Mouse (Mus musculus) urinary bladder, adult 18-20 months (tissue): Measurements from ENCODE around the gene Alkbh6.
A peak's percentile ranks its signal among the peaks of the same experiment; 100 is the strongest.

Source experiments
- DNase-seq, 2 experiments: peaks; one replicate each; pipeline ENCODE4 v3.0.0; 2022; ENCODE audit warnings: low spot score in 2 of 2, mixed read lengths in 2 of 2

The Alkbh6 gene

DNA sequence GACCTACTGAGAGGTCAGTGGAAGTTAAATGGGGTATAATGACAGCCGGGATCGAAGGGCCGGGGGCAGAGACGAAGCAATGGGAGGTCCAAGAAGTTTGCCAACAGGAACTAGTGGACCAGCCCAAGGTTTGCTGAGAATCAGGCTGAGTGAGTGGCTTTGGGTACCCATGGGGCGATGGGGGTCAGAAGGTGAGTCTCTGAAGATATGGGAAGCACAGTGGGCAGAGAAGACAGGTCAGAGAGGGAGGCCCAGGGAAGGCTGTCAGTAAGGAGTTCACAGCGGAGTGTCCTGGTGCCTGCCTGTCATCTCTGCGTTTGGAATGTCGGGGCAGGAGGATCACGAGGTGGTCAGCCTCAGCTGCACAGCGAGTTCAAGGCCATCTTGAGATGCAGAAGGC, 19.9 kb downstream of the Alkbh6 start:
- no peak for DNase-seq

GRCm38 (mm10) chr7:30331887-30332286, 23.4 kb downstream of the Alkbh6 start:
- DNase-seq: no peak

GRCm38 (mm10) chr7:30332622-30333259, 24.2 kb downstream of the Alkbh6 start:
- no peak for DNase-seq

- DNase-seq: no peak
Measured at GRCm38 (mm10) chr7:30333436-30333835, 24.9 kb downstream of the Alkbh6 start.

GRCm38 (mm10) chr7:30334563-30334962, 26.0 kb downstream of the Alkbh6 start:
- DNase-seq: no peak

GRCm38 (mm10) chr7:30335688-30336087, 27.2 kb downstream of the Alkbh6 start:
- no peak for DNase-seq

DNA sequence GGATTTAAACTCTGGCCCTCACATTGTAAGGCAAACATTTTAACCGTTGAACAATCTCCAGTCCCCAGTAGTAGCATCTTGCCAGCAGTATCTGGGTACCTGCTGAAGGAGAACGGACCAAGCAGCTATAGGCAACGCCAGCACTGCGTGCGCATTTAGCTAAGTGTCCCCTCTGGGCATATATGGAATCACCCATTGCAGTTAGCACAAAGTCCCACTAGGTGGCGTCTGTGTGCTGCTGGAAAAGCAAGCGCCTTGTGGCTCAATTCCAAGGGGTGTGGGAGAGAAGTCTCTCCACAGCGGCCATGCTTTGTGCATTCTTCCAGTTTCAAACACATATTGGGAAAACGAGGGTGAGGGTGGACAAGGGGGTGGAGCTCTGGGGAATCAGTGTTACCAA, 27.9 kb downstream of the Alkbh6 start:
- DNase-seq: peak; percentile 53 to 56

- no peak for DNase-seq
Measured at GRCm38 (mm10) chr7:30339432-30340109, 31.1 kb downstream of the Alkbh6 start.

DNA sequence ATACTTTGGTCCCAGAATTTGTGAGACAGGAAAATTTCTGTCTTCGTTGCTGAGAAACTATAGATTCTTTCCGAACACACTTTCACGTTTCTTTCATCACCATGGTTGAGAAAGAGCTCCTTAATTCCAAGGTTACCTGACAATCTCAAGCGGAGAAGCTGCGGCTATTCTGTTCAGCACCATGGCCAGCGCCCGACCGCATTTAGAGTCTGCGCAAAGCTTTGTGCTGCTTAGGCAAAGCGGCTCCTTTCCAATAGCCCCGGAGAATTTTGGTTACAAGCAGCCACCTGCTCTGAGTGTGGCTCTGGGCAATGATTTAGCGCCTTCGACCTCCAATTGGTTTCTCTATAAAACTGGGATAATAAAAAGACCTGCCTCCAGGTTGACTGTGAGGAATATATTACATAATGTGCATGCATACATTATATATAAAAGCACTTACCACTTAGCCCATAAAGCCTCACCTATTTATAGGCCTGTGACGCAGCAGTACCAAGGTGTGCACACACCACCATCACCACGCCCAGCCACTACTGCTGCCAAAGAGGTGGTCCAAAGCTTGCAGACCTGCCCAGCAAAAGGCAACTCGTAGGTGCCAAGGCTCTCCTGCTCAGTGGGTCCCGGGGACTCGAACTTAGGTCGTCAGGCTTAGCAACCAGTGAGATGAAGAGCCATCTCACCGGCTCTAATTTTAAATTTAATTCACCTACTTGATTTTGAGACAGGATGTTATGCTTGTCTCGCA, 38.3 kb downstream of the Alkbh6 start:
- peak in 1 of 2 experiments; percentile 65 for DNase-seq

GRCm38 (mm10) chr7:30347828-30348227, 39.3 kb downstream of the Alkbh6 start:
- DNase-seq: no peak

GRCm38 (mm10) chr7:30353279-30353822, 44.8 kb downstream of the Alkbh6 start:
- peak; percentile 57 to 72 for DNase-seq

- no peak for DNase-seq
Measured at GRCm38 (mm10) chr7:30354059-30354458, 45.5 kb downstream of the Alkbh6 start.

DNA sequence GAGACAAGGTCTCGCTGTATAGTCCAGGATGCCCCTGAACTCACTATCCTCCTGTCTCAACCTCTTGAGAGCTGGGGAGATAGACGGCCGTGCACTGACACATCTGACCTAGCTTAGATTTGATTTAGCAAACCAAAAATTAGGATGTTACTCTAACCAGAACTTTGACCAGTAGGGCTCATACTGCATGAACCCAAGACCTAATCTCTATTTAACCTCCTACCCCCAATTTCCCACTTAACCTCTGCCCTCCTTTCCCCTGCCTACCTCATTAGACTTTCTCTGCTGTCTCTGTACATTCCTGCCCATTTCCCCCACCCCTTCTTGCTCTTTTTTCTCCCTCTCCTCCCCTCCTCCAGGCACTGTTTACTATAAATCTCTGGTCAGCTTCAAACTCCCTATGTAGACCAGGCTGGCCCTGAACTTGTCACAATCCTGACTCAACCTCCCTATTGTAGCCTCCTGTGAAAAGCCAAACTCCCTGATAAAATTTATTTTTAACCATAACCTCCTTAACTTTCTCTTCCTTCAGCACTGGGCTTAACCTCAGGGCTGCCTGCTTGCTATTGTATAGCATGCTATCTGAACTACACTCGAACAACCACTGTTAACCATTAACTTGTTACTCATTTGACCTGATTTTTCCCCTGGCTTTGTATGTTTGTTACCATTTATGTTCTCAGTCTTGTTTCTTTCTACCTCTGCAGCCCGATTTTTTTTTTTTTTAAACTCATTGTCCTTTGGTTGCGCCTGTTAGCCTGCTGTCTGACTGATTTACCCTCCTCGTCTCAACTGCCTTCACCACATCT, 50.1 kb downstream of the Alkbh6 start:
- DNase-seq: no peak

DNA sequence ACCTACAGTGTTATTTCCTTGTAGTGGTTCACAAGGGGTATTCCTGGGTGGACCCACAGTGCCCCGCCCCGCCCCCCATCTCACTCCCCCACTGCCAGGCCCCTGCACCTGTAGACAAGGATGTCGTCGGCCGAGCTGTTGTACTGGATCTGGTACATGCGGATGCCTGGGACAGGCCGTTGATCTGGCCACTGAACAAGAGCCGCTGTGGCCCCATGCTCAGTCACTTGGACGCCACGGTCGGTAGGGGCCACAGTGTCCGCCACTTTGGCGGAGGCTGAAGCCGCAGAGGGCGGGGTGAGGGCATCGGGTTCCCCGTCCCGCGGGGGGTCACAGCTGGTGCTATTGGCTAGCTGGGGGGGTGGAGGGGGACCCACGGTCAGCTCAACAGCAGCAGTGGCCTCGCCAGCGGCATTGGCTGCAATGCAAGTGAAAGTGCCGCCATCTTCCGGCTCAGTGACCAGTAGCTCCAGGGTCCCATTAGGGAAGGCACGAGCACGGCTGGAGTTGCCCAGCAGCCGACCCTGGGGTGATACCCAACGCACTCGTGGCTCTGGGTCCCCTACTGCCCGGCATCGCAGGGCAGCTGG, 50.9 kb downstream of the Alkbh6 start:
- no peak for DNase-seq

- DNase-seq: no peak
Measured at GRCm38 (mm10) chr7:30360028-30360427, 51.5 kb downstream of the Alkbh6 start.

GRCm38 (mm10) chr7:30362652-30363343, 54.3 kb downstream of the Alkbh6 start, which contains the start of gene Lrfn3:
Lrfn3 (minus strand) TSS chr7:30362772.
- no peak for DNase-seq

DNA sequence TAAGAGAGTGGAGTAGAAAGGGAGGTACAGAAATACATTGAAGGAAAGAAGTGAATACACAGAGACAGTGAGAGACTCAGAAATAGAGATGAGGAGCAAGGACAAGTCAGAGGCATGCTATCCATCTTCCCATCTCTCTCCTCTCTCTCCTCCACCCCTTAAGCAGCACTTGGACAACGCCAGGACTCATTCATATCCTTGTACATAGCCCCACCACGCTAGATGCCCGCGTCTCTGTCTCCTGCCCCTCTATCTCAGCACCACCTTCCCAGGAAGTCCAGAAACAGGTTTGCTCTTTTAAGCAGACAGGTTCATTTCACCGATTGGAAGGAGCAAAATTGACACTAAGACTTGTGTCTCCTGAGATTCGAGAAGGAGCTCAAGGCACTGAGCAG, 54.8 kb downstream of the Alkbh6 start:
- DNase-seq: no peak
